Mouse (Mus musculus) liver, embryonic 13.5 days (tissue): ENCODE data around the gene Gpa33. TPM values are rescaled to one million over a fixed set of nuclear protein-coding genes. Genes with fewer than 3 reads are reported as not detected.

Experiments used
- ATAC-seq: fragments of 200-750 bp; cut with Nextera tagmentation; 2 replicates; pipeline ENCODE4 v1.8.0; 2017; ENCODE audit warnings: low read depth, mild to moderate bottlenecking, moderate number of reproducible peaks, moderate library complexity
- DNase-seq: peaks from one replicate; pipeline ENCODE4 v3.0.0; 2022
- H3K27ac ChIP-seq: fragments of 300-500 bp; sonication (generic); 2 replicates; pipeline ENCODE4 v1.5.1; 2015; ENCODE audit warnings: moderate library complexity, mild to moderate bottlenecking, inconsistent platforms
- H3K27me3 ChIP-seq: fragments of 300-500 bp; sonication (generic); 2 replicates; pipeline ENCODE4 v1.6.1; 2015; ENCODE audit warnings: mild to moderate bottlenecking, inconsistent platforms
- H3K36me3 ChIP-seq: fragments of 300-500 bp; sonication (generic); 2 replicates; pipeline ENCODE4 v1.6.1; 2015; ENCODE audit warnings: mild to moderate bottlenecking, inconsistent platforms
- H3K4me1 ChIP-seq: fragments of 300-500 bp; sonication (generic); replicated peaks from 2 replicates; pipeline ENCODE4 v1.6.1; 2015; ENCODE audit warnings: inconsistent platforms
- H3K4me2 ChIP-seq: fragments of 300-500 bp; sonication (generic); 2 replicates; pipeline ENCODE4 v1.6.1; 2015; ENCODE audit warnings: inconsistent platforms, mild to moderate bottlenecking, moderate library complexity
- H3K4me3 ChIP-seq: fragments of 300-500 bp; sonication (generic); replicated peaks from 2 replicates; pipeline ENCODE4 v1.5.1; 2015; ENCODE audit warnings: mild to moderate bottlenecking, inconsistent platforms
- H3K9ac ChIP-seq: fragments of 300-500 bp; sonication (generic); 2 replicates; pipeline ENCODE4 v1.6.1; 2015; ENCODE audit warnings: mild to moderate bottlenecking, inconsistent platforms
- H3K9me3 ChIP-seq: fragments of 300-500 bp; sonication (generic); replicated peaks from 2 replicates; pipeline ENCODE4 v1.6.1; 2016; ENCODE audit warnings: inconsistent platforms
- WGBS: fragments of 180-500 bp; shearing (Covaris S2); methylation state at CpG from one replicate; pipeline ENCODE4 v1.1.7; 2015; ENCODE audit not compliant: insufficient replicate concordance; 5-methylcytosine and 5-hydroxymethylcytosine counted together
- polyA plus RNA-seq: library from polyadenylated mRNA; unstranded; fragments of >200 nt; fragmentation: Nextera tagmentation; extraction: Ambion mirVana; gene quantifications from 2 replicates; pipeline ENCODE4 v1.2.1, GENCODE M21; 2015

The Gpa33 gene
- polyA plus RNA-seq, 1 experiment from 2014 or later = not detected

DNA sequence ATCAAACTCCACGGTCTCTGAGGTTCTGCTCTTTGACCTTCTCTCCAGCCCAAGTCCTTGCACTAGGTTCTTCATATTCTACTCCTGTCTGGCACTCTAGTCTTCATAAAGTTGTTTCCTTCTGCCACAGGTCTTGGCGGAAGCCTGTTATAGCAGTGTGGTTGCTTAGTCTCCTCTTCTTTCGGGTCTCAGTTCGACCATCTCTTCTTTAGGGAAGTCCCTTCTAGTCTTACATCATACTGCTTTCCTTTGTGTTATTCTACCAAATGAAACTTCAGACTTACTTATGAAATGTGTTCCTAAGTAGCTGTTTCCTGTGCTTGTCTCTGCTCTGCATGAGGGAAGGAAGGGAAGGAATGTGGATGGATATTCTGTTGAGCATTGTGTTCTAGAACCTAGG is 14.3 kb upstream of the Gpa33 start:
- Histone ChIP-seq H3K4me2 (no peak overlapping the region), H3K4me1 (peaks cover 1% of the 10 kb centered on the region; the same call in 1 of the 2 replicates), H3K27ac (no peak overlapping the region), H3K27me3 (no peaks in the 10 kb centered on the region), H3K9ac (no peak overlapping the region), H3K36me3 (no peaks in the 10 kb centered on the region), H3K9me3 (no peaks in the 10 kb centered on the region), H3K4me3 (no peak overlapping the region)
- ATAC-seq = no peak
- whole genome bisulfite sequencing = 48% methylated on average over 4 of the region's 4 CpGs
- DNase-seq = no peak

DNA sequence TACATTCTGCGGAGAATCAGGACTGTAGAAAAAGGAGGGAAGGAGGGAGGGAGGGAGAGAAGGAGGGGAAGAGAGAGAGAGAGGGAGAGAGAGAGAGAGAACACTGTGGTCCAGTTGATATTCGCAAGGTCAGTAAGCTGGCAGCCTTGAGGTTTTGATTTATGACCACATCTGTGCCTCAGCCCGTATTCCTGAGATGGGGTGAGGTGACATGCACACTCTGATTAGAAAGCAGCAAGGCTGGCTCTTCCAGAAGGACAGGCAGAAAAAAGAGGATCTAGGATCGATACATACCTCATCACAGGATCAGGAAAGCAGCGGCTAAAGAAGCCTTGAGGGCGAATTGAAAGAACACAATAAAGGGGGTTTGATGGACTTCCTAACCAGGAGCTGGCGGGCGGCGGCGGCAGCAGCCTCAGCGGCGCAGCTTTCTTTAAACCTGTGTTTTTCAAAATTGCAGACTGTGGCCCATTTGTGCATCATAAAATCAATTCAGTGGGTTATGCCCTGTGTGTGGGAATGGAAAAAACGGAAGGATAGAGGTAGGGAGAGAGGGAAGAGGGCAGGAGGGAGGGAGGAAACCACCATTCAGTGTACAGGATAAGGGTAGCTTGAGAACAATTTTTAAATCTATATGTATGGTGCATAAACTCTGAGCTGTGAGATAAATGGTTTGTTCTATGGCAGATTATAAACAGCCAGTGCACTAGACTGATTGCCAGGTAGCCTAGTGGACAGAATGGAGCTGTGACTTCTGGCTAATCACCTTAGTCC is 12.0 kb upstream of the Gpa33 start:
- no peaks in the 10 kb centered on the region for H3K27me3 ChIP-seq
- H3K4me2 ChIP-seq = no peak overlapping the region
- H3K9ac ChIP-seq = no peak overlapping the region
- no peaks in the 10 kb centered on the region for H3K4me1 ChIP-seq
- ATAC-seq (no peak), DNase-seq (no peak)
- H3K4me3 ChIP-seq = no peak overlapping the region
- H3K9me3 ChIP-seq = no peaks in the 10 kb centered on the region; the same call in 1 of the 2 replicates
- H3K36me3 ChIP-seq = no peaks in the 10 kb centered on the region
- WGBS = 72% methylated on average over 13 of the region's 13 CpGs
- no peak overlapping the region for H3K27ac ChIP-seq

DNA sequence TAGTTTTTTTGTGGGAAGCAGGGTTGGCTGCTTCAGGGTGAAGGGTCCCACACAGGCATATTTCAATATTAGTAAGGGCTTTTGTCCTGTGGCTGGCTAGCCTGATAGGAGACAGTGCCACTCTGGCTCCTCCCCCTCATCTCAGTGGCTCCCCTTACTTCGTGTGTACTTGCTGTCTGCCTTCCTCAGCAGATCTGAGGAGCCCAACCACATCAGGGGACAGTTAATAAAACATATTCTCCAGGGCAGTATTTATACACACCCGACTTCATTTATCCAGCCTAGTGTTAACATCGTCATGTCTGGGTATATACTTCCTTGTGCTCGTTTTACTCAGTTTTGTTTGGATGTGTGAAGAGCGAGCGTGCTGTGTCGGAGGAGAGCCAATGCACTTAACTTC is 7.9 kb upstream of the Gpa33 start:
- Histone ChIP-seq H3K27me3 (no peaks in the 10 kb centered on the region), H3K4me3 (no peak overlapping the region), H3K4me2 (no peak overlapping the region), H3K4me1 (peaks cover 15% of the 10 kb centered on the region), H3K9me3 (no peaks in the 10 kb centered on the region; the same call in 1 of the 2 replicates), H3K9ac (no peak overlapping the region), H3K36me3 (no peaks in the 10 kb centered on the region), H3K27ac (no peak overlapping the region)
- 72% methylated on average over 7 of the region's 7 CpGs for whole genome bisulfite sequencing
- DNase-seq (no peak), ATAC-seq (no peak)

GRCm38 (mm10) chr1:166123045-166123444 is 7.0 kb upstream of the Gpa33 start:
- Histone ChIP-seq H3K27ac (no peak overlapping the region), H3K36me3 (no peaks in the 10 kb centered on the region), H3K9ac (no peak overlapping the region), H3K4me2 (no peak overlapping the region), H3K4me1 (peaks cover 22% of the 10 kb centered on the region), H3K27me3 (no peaks in the 10 kb centered on the region), H3K4me3 (no peak overlapping the region), H3K9me3 (no peaks in the 10 kb centered on the region; the same call in 1 of the 2 replicates)
- ATAC-seq (no peak), DNase-seq (no peak)
- WGBS = 92% methylated on average over 1 of the region's 1 CpGs

- Histone ChIP-seq H3K4me1 (peaks cover 22% of the 10 kb centered on the region), H3K4me3 (no peak overlapping the region), H3K9ac (no peak overlapping the region), H3K27me3 (no peaks in the 10 kb centered on the region), H3K4me2 (no peak overlapping the region), H3K9me3 (no peaks in the 10 kb centered on the region; the same call in 1 of the 2 replicates), H3K27ac (no peak overlapping the region), H3K36me3 (no peaks in the 10 kb centered on the region)
- DNase-seq (no peak), ATAC-seq (no peak)
- whole genome bisulfite sequencing = 91% methylated on average over 8 of the region's 8 CpGs
Measured at GRCm38 (mm10) chr1:166123751-166124150, 6.3 kb upstream of the Gpa33 start.

DNA sequence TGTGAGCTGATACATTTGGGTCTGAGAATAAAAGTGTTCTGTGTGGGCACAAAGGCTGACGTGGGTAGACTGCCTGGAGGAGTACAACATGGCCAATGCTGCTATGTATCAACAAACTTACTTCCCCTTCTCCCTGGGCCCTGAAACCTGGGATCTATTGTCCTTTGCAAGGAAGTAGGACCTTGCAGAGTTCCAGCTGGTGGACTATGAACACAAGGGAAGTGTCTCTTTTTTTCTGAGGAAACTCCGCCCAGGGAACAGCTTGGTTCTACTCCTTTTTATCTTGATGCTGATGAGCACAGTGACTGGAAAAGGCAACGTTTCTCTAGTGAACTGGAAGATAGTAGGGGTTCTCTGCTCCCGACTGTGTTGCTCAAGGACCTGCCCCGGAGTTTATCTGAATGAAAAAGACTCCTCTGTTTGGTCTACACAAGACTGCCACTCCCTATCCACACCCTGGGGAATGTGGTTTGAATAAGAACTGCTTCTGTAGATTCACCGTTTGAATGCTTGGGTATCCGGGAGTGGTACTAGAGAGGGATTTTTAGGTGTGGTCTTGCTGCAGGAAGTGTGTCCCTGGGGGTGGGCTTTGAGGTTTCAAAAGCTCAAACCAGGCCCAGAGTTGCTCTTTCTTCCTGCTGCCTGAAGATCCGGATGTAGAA is 5.0 kb upstream of the Gpa33 start:
- Histone ChIP-seq H3K27me3 (no peaks in the 10 kb centered on the region), H3K4me1 (peaks cover 22% of the 10 kb centered on the region), H3K9ac (no peak overlapping the region), H3K27ac (peak overlapping the region; percentile 39; the same call in 1 of the 2 replicates), H3K4me2 (no peak overlapping the region), H3K36me3 (no peaks in the 10 kb centered on the region), H3K9me3 (no peaks in the 10 kb centered on the region; the same call in 1 of the 2 replicates), H3K4me3 (no peak overlapping the region)
- DNase-seq = no peak
- peak; percentile 89 for ATAC-seq
- 33% methylated on average over 8 of the region's 8 CpGs for WGBS

DNA sequence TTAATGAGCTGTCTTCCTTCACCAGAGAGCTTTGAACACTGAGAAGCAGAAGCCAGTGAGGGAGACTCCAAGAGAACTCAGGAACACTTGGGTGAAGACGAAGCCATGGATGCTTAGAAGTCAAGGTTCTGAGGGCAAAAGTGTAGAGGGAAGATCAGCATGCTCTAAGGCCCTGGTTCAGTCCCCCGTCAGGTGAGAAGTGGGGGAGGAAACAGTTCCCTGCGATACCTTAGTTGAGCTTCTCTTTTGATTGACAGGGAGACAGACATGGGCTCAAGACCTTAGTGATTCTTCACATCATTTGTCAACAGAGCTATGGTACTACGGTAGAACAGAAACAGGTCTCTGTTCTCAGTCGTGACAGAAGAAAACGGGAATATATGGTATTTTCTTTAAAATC is 3.7 kb upstream of the Gpa33 start:
- Histone ChIP-seq H3K9me3 (no peaks in the 10 kb centered on the region; the same call in 1 of the 2 replicates), H3K27me3 (no peaks in the 10 kb centered on the region), H3K4me1 (peaks cover 22% of the 10 kb centered on the region), H3K36me3 (no peaks in the 10 kb centered on the region), H3K27ac (no peak overlapping the region), H3K4me3 (no peak overlapping the region), H3K4me2 (no peak overlapping the region), H3K9ac (no peak overlapping the region)
- ATAC-seq (no peak), DNase-seq (no peak)
- WGBS = 78% methylated on average over 6 of the region's 6 CpGs

DNA sequence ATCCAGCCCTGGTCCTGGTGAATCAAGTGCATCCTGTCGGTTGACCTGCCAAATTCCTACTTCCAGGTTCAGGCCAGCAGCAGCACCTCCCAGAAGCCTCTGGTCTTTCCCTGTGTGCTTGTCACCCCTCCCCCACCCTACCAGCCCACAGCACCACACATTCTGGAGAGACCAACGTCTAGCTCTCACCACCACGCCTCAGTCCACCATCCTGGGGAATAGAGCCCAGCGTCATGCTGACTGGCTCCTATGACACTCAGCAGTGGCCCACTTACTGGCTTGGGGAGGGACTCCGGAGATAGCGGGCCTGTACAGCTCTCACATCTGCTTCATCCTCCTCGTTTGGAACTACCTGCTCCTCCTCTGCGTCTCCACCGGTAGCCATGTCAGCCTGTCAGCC is 3.2 kb upstream of the Gpa33 start:
- ATAC-seq (no peak), DNase-seq (no peak)
- Histone ChIP-seq H3K4me1 (peaks cover 22% of the 10 kb centered on the region), H3K4me3 (no peak overlapping the region), H3K27ac (no peak overlapping the region), H3K9me3 (no peaks in the 10 kb centered on the region; the same call in 1 of the 2 replicates), H3K9ac (no peak overlapping the region), H3K4me2 (no peak overlapping the region), H3K27me3 (no peaks in the 10 kb centered on the region), H3K36me3 (no peaks in the 10 kb centered on the region)
- 52% methylated on average over 9 of the region's 9 CpGs for WGBS

DNA sequence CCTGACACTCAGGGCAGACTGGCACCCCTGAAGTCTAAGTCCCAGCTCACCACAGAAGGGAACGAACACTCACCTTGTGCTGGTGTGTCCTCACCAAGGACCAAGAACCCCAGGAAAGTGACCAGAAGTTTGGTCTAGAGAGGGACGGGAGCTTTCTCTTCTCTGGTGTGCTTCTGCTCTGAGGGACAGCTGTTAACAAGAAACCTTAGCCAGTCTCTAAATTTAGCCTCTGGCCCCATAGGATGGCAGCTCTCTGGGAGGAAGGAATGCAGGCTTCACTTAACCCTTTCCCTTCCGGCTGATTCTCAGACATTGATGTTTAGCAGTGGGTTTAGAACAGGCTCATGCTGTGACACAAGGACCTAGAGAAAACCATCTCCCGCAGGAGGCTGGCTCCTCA is 2.3 kb upstream of the Gpa33 start, which contains the start of gene Dusp27:
Dusp27 (minus strand) TSS at position 204 of the 400 bp plus-strand sequence.
- no peaks in the 10 kb centered on the region for H3K36me3 ChIP-seq
- H3K9me3 ChIP-seq = no peaks in the 10 kb centered on the region; the same call in 1 of the 2 replicates
- no peak within 1 kb of the TSS for H3K27ac ChIP-seq
- peaks cover 22% of the 10 kb centered on the region for H3K4me1 ChIP-seq
- H3K27me3 ChIP-seq = no peaks in the 10 kb centered on the region
- H3K4me3 ChIP-seq = no peak within 1 kb of the TSS
- H3K4me2 ChIP-seq = no peak within 1 kb of the TSS
- DNase-seq (no peak), ATAC-seq (no peak)
- no peak within 1 kb of the TSS for H3K9ac ChIP-seq
- 44% methylated on average over 4 of the region's 4 CpGs for WGBS

DNA sequence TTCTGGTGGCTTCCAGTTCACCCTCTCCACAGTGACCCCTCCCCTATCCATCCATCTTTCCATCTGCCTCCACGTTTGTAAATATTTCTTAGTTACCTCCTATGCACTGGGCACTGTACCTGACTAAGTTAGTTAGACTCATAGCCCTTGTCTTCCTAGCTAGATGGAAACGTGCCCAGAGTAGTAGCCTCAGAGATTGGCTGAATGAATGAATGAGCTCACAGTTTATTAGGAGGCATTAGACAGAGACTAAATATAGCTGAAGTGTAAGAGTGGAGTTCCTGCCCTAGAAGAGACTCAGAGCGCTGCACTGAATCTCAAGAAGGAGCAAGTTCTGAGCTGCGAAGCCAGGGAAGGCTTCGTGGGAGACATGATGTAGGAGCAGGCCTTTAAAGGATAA is 1.5 kb upstream of the Gpa33 start:
- DNase-seq = no peak
- H3K9ac ChIP-seq = no peak overlapping the region

GRCm38 (mm10) chr1:166132367-166132766 is 2.3 kb downstream of the Gpa33 start:
- no peaks in the 10 kb centered on the region for H3K27me3 ChIP-seq
- no peak for DNase-seq
- H3K4me3 ChIP-seq = no peak overlapping the region
- 22% methylated on average over 4 of the region's 4 CpGs for WGBS
- H3K36me3 ChIP-seq = no peaks in the 10 kb centered on the region
- no peaks in the 10 kb centered on the region for H3K9me3 ChIP-seq
- ATAC-seq = no peak
- no peak overlapping the region for H3K4me2 ChIP-seq
- peaks cover 8% of the 10 kb centered on the region for H3K4me1 ChIP-seq
- no peak overlapping the region for H3K9ac ChIP-seq
- H3K27ac ChIP-seq = no peak overlapping the region

More for the DNA sequence above, 1.5 kb upstream of the Gpa33 start:
- H3K36me3 ChIP-seq = no peaks in the 10 kb centered on the region
- no peaks in the 10 kb centered on the region for H3K27me3 ChIP-seq
- H3K27ac ChIP-seq = no peak overlapping the region
- H3K4me3 ChIP-seq = no peak overlapping the region
- 75% methylated on average over 5 of the region's 5 CpGs for WGBS
- no peak overlapping the region for H3K4me2 ChIP-seq
- H3K4me1 ChIP-seq = peaks cover 22% of the 10 kb centered on the region
- no peaks in the 10 kb centered on the region for H3K9me3 ChIP-seq
- ATAC-seq = no peak
